Mouse (Mus musculus): ENCODE measurements around the gene Asns. TPM values are rescaled to one million over a fixed set of nuclear protein-coding genes. Genes with fewer than 3 reads are reported as not detected.
A peak's percentile ranks its signal among the peaks of the same experiment; 100 is the strongest.
"Not testable (repeated sequence)": the region's sequence is repeated elsewhere in the genome, so short reads cannot be mapped to it uniquely, and the experiment has no call there.

The Asns gene
- total RNA-seq, 4 experiments from 2014 or later, result 2.6 to 5.2 (median 3.2) TPM

GRCm38 (mm10) chr6:7676194-7676901 is 16.7 kb downstream of the Asns start:
- DNase-seq (ENCODE audit: low spot score), result no peak

GRCm38 (mm10) chr6:7672438-7673253 is 20.4 kb downstream of the Asns start:
- no peak for DNase-seq (ENCODE audit: low spot score)

- no peak for DNase-seq (ENCODE audit: low spot score)
Observed at GRCm38 (mm10) chr6:7671429-7671828, 21.6 kb downstream of the Asns start.

GRCm38 (mm10) chr6:7670588-7670987 is 22.5 kb downstream of the Asns start:
- DNase-seq (ENCODE audit: low spot score), result no peak

GRCm38 (mm10) chr6:7669721-7670120 is 23.3 kb downstream of the Asns start:
- no peak for DNase-seq (ENCODE audit: low spot score)

GRCm38 (mm10) chr6:7668332-7668731 is 24.7 kb downstream of the Asns start:
- no peak for DNase-seq (ENCODE audit: low spot score)

- not testable (repeated sequence) for DNase-seq (ENCODE audit: low spot score)
Observed at GRCm38 (mm10) chr6:7665902-7666301, 27.2 kb downstream of the Asns start.

GRCm38 (mm10) chr6:7661455-7661854 is 31.6 kb downstream of the Asns start:
- peak; percentile 55 for DNase-seq (ENCODE audit: low spot score)

- peak; percentile 31 for DNase-seq (ENCODE audit: low spot score)
Observed at GRCm38 (mm10) chr6:7660377-7661080, 32.5 kb downstream of the Asns start.

- no peak for DNase-seq (ENCODE audit: low spot score)
Observed at GRCm38 (mm10) chr6:7656601-7657000, 36.5 kb downstream of the Asns start.

GRCm38 (mm10) chr6:7648458-7648857 is 44.6 kb downstream of the Asns start:
- DNase-seq (ENCODE audit: low spot score), result no peak

Other genes starting within 250 kb of the Asns start
- 1 to 10 TPM; 2.0 to 3.1 (median 2.5) TPM for gene Tac1, start 138.4 kb downstream of the Asns start, total RNA-seq (2022)
- gene C1galt1, start 151.6 kb upstream of the Asns start, total RNA-seq (2022), result 10 to 100 TPM; 13.2 to 14.7 (median 13.7) TPM

Measured in heart, adult 8-10 months (tissue).